Mouse (Mus musculus) stomach, embryonic 14.5 days (tissue): ENCODE data around the gene Micu1. TPM values are rescaled to one million over a fixed set of nuclear protein-coding genes. Genes with fewer than 3 reads are reported as not detected.

Experiments used
- ATAC-seq: fragments of 200-750 bp; cut with Nextera tagmentation; 2 replicates; pipeline ENCODE4 v1.8.0; 2017; ENCODE audit warnings: low read depth, moderate TSS enrichment; ENCODE audit not compliant: insufficient number of reproducible peaks, insufficient read depth, low FRiP score
- H3K27ac ChIP-seq: fragments of 300-500 bp; sonication (generic); 2 replicates; pipeline ENCODE4 v1.5.1; 2014; ENCODE audit warnings: mild to moderate bottlenecking, low read length, moderate library complexity, mixed read lengths
- H3K27me3 ChIP-seq: fragments of 300-500 bp; sonication (generic); 2 replicates; pipeline ENCODE4 v1.6.1; 2014; ENCODE audit warnings: low read length, control low read depth, mixed read lengths; ENCODE audit not compliant: control insufficient read depth, insufficient read depth
- H3K36me3 ChIP-seq: fragments of 300-500 bp; sonication (generic); 2 replicates; pipeline ENCODE4 v1.6.1; 2014; ENCODE audit warnings: mild to moderate bottlenecking, control low read depth, low read length, moderate library complexity, mixed read lengths; ENCODE audit not compliant: control insufficient read depth, insufficient read depth
- H3K4me1 ChIP-seq: fragments of 300-500 bp; sonication (generic); 2 replicates; pipeline ENCODE4 v1.6.1; 2014; ENCODE audit warnings: low read length, control low read depth, mixed read lengths; ENCODE audit not compliant: control insufficient read depth, insufficient read depth
- H3K4me2 ChIP-seq: fragments of 300-500 bp; sonication (generic); replicated peaks from 2 replicates; pipeline ENCODE4 v1.6.1; 2014; ENCODE audit warnings: low read depth, low read length, control low read depth
- H3K4me3 ChIP-seq: fragments of 300-500 bp; sonication (generic); 2 replicates; pipeline ENCODE4 v1.5.1; 2014; ENCODE audit warnings: low read depth, low read length, control low read depth
- H3K9ac ChIP-seq: fragments of 300-500 bp; sonication (generic); replicated peaks from 2 replicates; pipeline ENCODE4 v1.6.1; 2014; ENCODE audit warnings: low read depth, mild to moderate bottlenecking, control low read depth, low read length, moderate library complexity, mixed read lengths
- H3K9me3 ChIP-seq: fragments of 300-500 bp; sonication (generic); 2 replicates; pipeline ENCODE4 v1.6.1; 2016; ENCODE audit warnings: low read depth, low read length, control low read depth; ENCODE audit not compliant: control insufficient read depth
- WGBS: fragments of 180-500 bp; shearing (Covaris S2); extraction: QIAGEN DNeasy Blood & Tissue Kit; methylation state at CpG from one replicate; pipeline ENCODE4 v1.1.7; 2014; 5-methylcytosine and 5-hydroxymethylcytosine counted together
- polyA plus RNA-seq: library from polyadenylated mRNA; unstranded; fragments of >200 nt; fragmentation: Nextera tagmentation; extraction: Ambion mirVana; gene quantifications from 2 replicates; pipeline ENCODE4 v1.2.1, GENCODE M21; 2014

Micu1 gene
- polyA plus RNA-seq, 1 experiment from 2014 or later = 73.6 TPM

GRCm38 (mm10) chr10:59907695-59908299 lies 205.5 kb downstream of the Micu1 start:
- no peaks in the 10 kb centered on the region for H3K36me3 ChIP-seq
- H3K27me3 ChIP-seq = no peaks in the 10 kb centered on the region
- no peak overlapping the region for H3K4me3 ChIP-seq
- WGBS = 22% methylated on average over 7 of the region's 7 CpGs
- peak overlapping the region; percentile 90 for H3K27ac ChIP-seq
- no peak overlapping the region for H3K4me2 ChIP-seq
- no peak overlapping the region for H3K9ac ChIP-seq
- H3K9me3 ChIP-seq = no peaks in the 10 kb centered on the region
- ATAC-seq = peak; percentile 42; the same call in 1 of the 2 replicates
- peaks cover 44% of the 10 kb centered on the region for H3K4me1 ChIP-seq

GRCm38 (mm10) chr10:59908776-59909315 lies 206.6 kb downstream of the Micu1 start:
- Histone ChIP-seq H3K4me3 (no peak overlapping the region), H3K9ac (no peak overlapping the region), H3K27ac (peak overlapping the region; percentile 90), H3K36me3 (no peaks in the 10 kb centered on the region), H3K4me2 (no peak overlapping the region), H3K27me3 (no peaks in the 10 kb centered on the region), H3K9me3 (no peaks in the 10 kb centered on the region), H3K4me1 (peaks cover 39% of the 10 kb centered on the region)
- 51% methylated on average over 7 of the region's 7 CpGs for WGBS
- ATAC-seq = no peak

- H3K9ac ChIP-seq = no peak overlapping the region
These were observed 207.1 kb downstream of the Micu1 start for GRCm38 (mm10) chr10:59909357-59909847.

GRCm38 (mm10) chr10:59911091-59911490 lies 208.8 kb downstream of the Micu1 start:
- Histone ChIP-seq H3K36me3 (no peaks in the 10 kb centered on the region), H3K4me2 (peak overlapping the region; percentile 26), H3K27ac (peak overlapping the region; percentile 6; the same call in 1 of the 2 replicates), H3K9ac (no peak overlapping the region), H3K27me3 (no peaks in the 10 kb centered on the region), H3K4me1 (peaks cover 40% of the 10 kb centered on the region), H3K9me3 (no peaks in the 10 kb centered on the region), H3K4me3 (no peak overlapping the region)
- ATAC-seq = no peak
- WGBS = 37% methylated on average over 6 of the region's 6 CpGs

More at GRCm38 (mm10) chr10:59909357-59909847, 207.1 kb downstream of the Micu1 start:
- WGBS = 7% methylated on average over 14 of the region's 14 CpGs
- ATAC-seq = no peak
- no peaks in the 10 kb centered on the region for H3K27me3 ChIP-seq
- H3K9me3 ChIP-seq = no peaks in the 10 kb centered on the region
- H3K27ac ChIP-seq = peak overlapping the region; percentile 75
- H3K4me2 ChIP-seq = no peak overlapping the region
- no peaks in the 10 kb centered on the region for H3K36me3 ChIP-seq
- peaks cover 39% of the 10 kb centered on the region for H3K4me1 ChIP-seq
- no peak overlapping the region for H3K4me3 ChIP-seq

GRCm38 (mm10) chr10:59911561-59912198 lies 209.4 kb downstream of the Micu1 start:
- no peaks in the 10 kb centered on the region for H3K36me3 ChIP-seq
- no peak overlapping the region; the same call in 1 of the 2 replicates for H3K9ac ChIP-seq
- peaks cover 46% of the 10 kb centered on the region for H3K4me1 ChIP-seq
- no peak overlapping the region; the same call in 1 of the 2 replicates for H3K27ac ChIP-seq
- 5% methylated on average over 25 of the region's 25 CpGs for WGBS
- ATAC-seq = no peak
- peak overlapping the region; percentile 26 for H3K4me2 ChIP-seq
- H3K27me3 ChIP-seq = no peaks in the 10 kb centered on the region
- H3K4me3 ChIP-seq = no peak overlapping the region
- H3K9me3 ChIP-seq = no peaks in the 10 kb centered on the region

Other genes with a start within 250 kb of the Micu1 start
- not detected in 2 replicates for gene Gm10322, start 86.4 kb upstream of the Micu1 start, polyA plus RNA-seq
- 60.4 and 66.4 TPM in 2 replicates for gene Mcu, start 85.8 kb upstream of the Micu1 start, polyA plus RNA-seq
- gene Dnajb12, start 177.1 kb downstream of the Micu1 start, polyA plus RNA-seq = 26.5 and 29.8 TPM in 2 replicates
- gene Ddit4, start 249.4 kb downstream of the Micu1 start, polyA plus RNA-seq = 2.5 and 3.0 TPM in 2 replicates